Mouse (Mus musculus) megakaryocyte, embryonic 14.5 days (primary cell): ENCODE results near the gene Slc25a48. TPM values are rescaled to one million over a fixed set of nuclear protein-coding genes. Genes with fewer than 3 reads are reported as not detected.

Source experiments
- H3K27me3 ChIP-seq: replicated peaks from 2 replicates; pipeline ENCODE3; 2012; ENCODE audit warnings: inconsistent platforms
- H3K36me3 ChIP-seq: replicated peaks from 2 replicates; pipeline ENCODE3; 2012; ENCODE audit warnings: low read length, inconsistent platforms, mixed read lengths
- H3K4me1 ChIP-seq: 2 replicates; pipeline ENCODE4 v1.6.1; 2012; ENCODE audit warnings: inconsistent platforms
- H3K4me3 ChIP-seq: replicated peaks from 2 replicates; pipeline ENCODE3; 2012; ENCODE audit warnings: moderate library complexity, mild to moderate bottlenecking, inconsistent platforms
- H3K9me3 ChIP-seq: 2 replicates; pipeline ENCODE4 v1.6.1; 2012; ENCODE audit warnings: inconsistent platforms
- FLI1 ChIP-seq: IDR thresholded peaks from 2 replicates; pipeline ENCODE4 v1.6.1; 2012; ENCODE audit warnings: low read length, inconsistent platforms, mixed read lengths
- GATA1 ChIP-seq: IDR thresholded peaks from 3 replicates; pipeline ENCODE4 v1.6.1; 2012; ENCODE audit warnings: mixed read lengths, low read length, inconsistent platforms, borderline replicate concordance
- polyA plus RNA-seq: library from polyadenylated mRNA; stranded (reverse); fragments of >175 nt; gene quantifications from 2 replicates; pipeline ENCODE4 v1.2.3, GENCODE M21; 2012; ENCODE audit warnings: low replicate concordance; ENCODE audit not compliant: insufficient read depth

The Slc25a48 gene
- polyA plus RNA-seq, 1 experiment = not detected

- Histone ChIP-seq H3K27me3 (peaks cover 6% of the 10 kb centered on the region), H3K9me3 (peaks cover 16% of the 10 kb centered on the region), H3K4me1 (no peaks in the 10 kb centered on the region), H3K36me3 (no peaks in the 10 kb centered on the region), H3K4me3 (no peak overlapping the region)
- TF ChIP-seq FLI1 = no peak
- TF ChIP-seq GATA1 = no peak
Measured at GRCm38 (mm10) chr13:56500132-56500531, 62.0 kb downstream of the Slc25a48 start.

- peaks cover 6% of the 10 kb centered on the region for H3K27me3 ChIP-seq
- no peaks in the 10 kb centered on the region for H3K36me3 ChIP-seq
- peaks cover 19% of the 10 kb centered on the region for H3K9me3 ChIP-seq
- no peaks in the 10 kb centered on the region for H3K4me1 ChIP-seq
- TF ChIP-seq FLI1 = no peak
- TF ChIP-seq GATA1 = no peak
- H3K4me3 ChIP-seq = no peak overlapping the region
Measured at GRCm38 (mm10) chr13:56500636-56501035, 62.5 kb downstream of the Slc25a48 start.

- TF ChIP-seq GATA1 = no peak
- TF ChIP-seq FLI1 = no peak
- peaks cover 22% of the 10 kb centered on the region for H3K9me3 ChIP-seq
- H3K4me3 ChIP-seq = no peak overlapping the region
- H3K4me1 ChIP-seq = no peaks in the 10 kb centered on the region
- peaks cover 6% of the 10 kb centered on the region for H3K27me3 ChIP-seq
- H3K36me3 ChIP-seq = no peaks in the 10 kb centered on the region
Measured at GRCm38 (mm10) chr13:56501866-56502420, 63.8 kb downstream of the Slc25a48 start.

GRCm38 (mm10) chr13:56506871-56507496, 68.8 kb downstream of the Slc25a48 start:
- Histone ChIP-seq H3K4me3 (no peak overlapping the region), H3K4me1 (no peaks in the 10 kb centered on the region), H3K27me3 (peaks cover 6% of the 10 kb centered on the region), H3K36me3 (no peaks in the 10 kb centered on the region), H3K9me3 (peaks cover 21% of the 10 kb centered on the region)
- TF ChIP-seq GATA1 (no peak), FLI1 (no peak)

- TF ChIP-seq FLI1 (no peak), GATA1 (no peak)
- Histone ChIP-seq H3K4me1 (no peaks in the 10 kb centered on the region), H3K9me3 (peaks cover 18% of the 10 kb centered on the region), H3K4me3 (no peak overlapping the region), H3K36me3 (no peaks in the 10 kb centered on the region), H3K27me3 (peaks cover 2% of the 10 kb centered on the region)
Measured at GRCm38 (mm10) chr13:56509796-56510195, 71.6 kb downstream of the Slc25a48 start.

- H3K36me3 ChIP-seq = no peaks in the 10 kb centered on the region
- H3K9me3 ChIP-seq = peaks cover 4% of the 10 kb centered on the region
- TF ChIP-seq GATA1 = no peak
- peaks cover 4% of the 10 kb centered on the region for H3K27me3 ChIP-seq
- H3K4me3 ChIP-seq = no peak overlapping the region
- H3K4me1 ChIP-seq = no peaks in the 10 kb centered on the region
Measured at GRCm38 (mm10) chr13:56513595-56513994, 75.4 kb downstream of the Slc25a48 start.

- H3K4me3 ChIP-seq = no peak overlapping the region
- H3K27me3 ChIP-seq = peaks cover 4% of the 10 kb centered on the region
- TF ChIP-seq FLI1 (no peak), GATA1 (no peak)
- H3K36me3 ChIP-seq = no peaks in the 10 kb centered on the region
- H3K4me1 ChIP-seq = no peaks in the 10 kb centered on the region
- H3K9me3 ChIP-seq = no peaks in the 10 kb centered on the region
Measured at GRCm38 (mm10) chr13:56516311-56516710, 78.2 kb downstream of the Slc25a48 start.

- Histone ChIP-seq H3K9me3 (no peaks in the 10 kb centered on the region), H3K27me3 (peaks cover 4% of the 10 kb centered on the region), H3K4me3 (no peak overlapping the region), H3K4me1 (no peaks in the 10 kb centered on the region), H3K36me3 (no peaks in the 10 kb centered on the region)
- TF ChIP-seq FLI1 (no peak), GATA1 (no peak)
Measured at GRCm38 (mm10) chr13:56516816-56517215, 78.7 kb downstream of the Slc25a48 start.

GRCm38 (mm10) chr13:56522081-56522820, 84.1 kb downstream of the Slc25a48 start, which contains the start of gene Fbxl21:
Gene Fbxl21, plus strand, starts transcription at chr13:56522472.
- Histone ChIP-seq H3K9me3 (no peaks in the 10 kb centered on the region), H3K36me3 (no peaks in the 10 kb centered on the region), H3K4me3 (peak within 1 kb of the TSS; percentile 92), H3K4me1 (peaks cover 8% of the 10 kb centered on the region), H3K27me3 (peaks cover 2% of the 10 kb centered on the region)
- TF ChIP-seq GATA1 (no peak), FLI1 (no peak)

GRCm38 (mm10) chr13:56522821-56523167, 84.6 kb downstream of the Slc25a48 start:
- no peak for TF ChIP-seq FLI1
- TF ChIP-seq GATA1 = no peak
- peaks cover 8% of the 10 kb centered on the region for H3K4me1 ChIP-seq
- H3K9me3 ChIP-seq = no peaks in the 10 kb centered on the region
- H3K4me3 ChIP-seq = peak overlapping the region; percentile 92
- H3K36me3 ChIP-seq = no peaks in the 10 kb centered on the region
- H3K27me3 ChIP-seq = peaks cover 2% of the 10 kb centered on the region

Other genes starting within 250 kb of the Slc25a48 start
- gene Neurog1, start 186.2 kb upstream of the Slc25a48 start, polyA plus RNA-seq = not detected in 2 replicates
- gene Cxcl14, start 141.8 kb upstream of the Slc25a48 start, polyA plus RNA-seq = 1.7 TPM in 1 of 2 replicates, not detected in the other
- not detected in 2 replicates for gene Gm3045, start 11.8 kb upstream of the Slc25a48 start, polyA plus RNA-seq
- not detected in 2 replicates for gene Il9, start 43.9 kb downstream of the Slc25a48 start, polyA plus RNA-seq
- not detected in 2 replicates for gene Fbxl21, start 84.1 kb downstream of the Slc25a48 start, polyA plus RNA-seq
- gene Lect2, start 110.1 kb downstream of the Slc25a48 start, polyA plus RNA-seq = not detected in 2 replicates
- gene Tgfbi, start 171.2 kb downstream of the Slc25a48 start, polyA plus RNA-seq = 7.2 TPM in 1 of 2 replicates, not detected in the other